Mouse (Mus musculus) adipocyte (in vitro differentiated cells): ENCODE measurements around the gene Cep57l1.
"Not testable (repeated sequence)": the region's sequence is repeated elsewhere in the genome, so short reads cannot be mapped to it uniquely, and the experiment has no call there.

Source experiments
- DNase-seq: peaks from one replicate; pipeline ENCODE4 v3.0.0-alpha.2; 2016; ENCODE audit warnings: low spot score

Gene Cep57l1

DNA sequence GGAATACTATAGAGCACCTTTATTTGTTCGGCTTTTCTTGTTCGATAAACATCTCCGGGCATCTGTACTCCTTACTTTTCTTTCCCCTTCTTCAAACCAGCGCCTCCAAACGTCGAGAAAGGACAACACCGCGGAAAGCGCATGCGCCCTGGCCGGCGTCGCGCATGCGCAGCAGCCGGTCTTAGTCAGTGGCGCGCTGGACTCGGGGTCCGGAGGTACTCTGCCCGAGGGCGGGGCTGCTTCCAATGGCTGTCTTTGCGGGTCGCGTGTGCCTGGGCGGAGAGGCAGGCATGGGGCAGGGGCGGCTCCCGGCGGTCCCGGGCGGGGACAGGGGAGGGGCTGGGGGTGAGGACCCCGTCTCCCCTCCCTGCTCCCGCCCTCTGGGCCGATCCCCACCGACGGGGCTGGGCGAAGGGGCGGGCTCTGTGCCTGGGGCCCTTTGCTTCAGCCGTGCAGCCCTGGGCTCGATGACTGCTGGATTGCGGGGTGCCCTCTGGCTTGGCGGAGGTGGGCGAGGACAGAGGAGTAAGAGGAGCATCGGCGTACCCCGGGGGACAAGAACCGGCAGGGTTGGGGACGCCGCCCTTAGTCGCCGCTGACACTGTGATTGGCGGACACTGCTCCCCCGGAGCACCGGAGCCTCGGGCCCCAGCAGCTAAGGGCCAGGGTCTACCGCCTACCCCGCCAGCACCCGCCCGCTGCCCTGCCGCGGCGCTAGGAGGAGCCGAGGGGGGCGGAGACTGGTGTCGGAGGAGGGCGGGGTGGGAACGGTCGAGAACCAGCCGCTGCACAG is at the start of gene Cep57l1, which contains the start of gene Sesn1:
Gene Cep57l1, minus strand, starts transcription at position 101 of the 793 bp plus-strand sequence.
Gene Sesn1, plus strand, starts transcription at position 165 of the 793 bp plus-strand sequence.
- DNase-seq = peak; percentile 97

DNA sequence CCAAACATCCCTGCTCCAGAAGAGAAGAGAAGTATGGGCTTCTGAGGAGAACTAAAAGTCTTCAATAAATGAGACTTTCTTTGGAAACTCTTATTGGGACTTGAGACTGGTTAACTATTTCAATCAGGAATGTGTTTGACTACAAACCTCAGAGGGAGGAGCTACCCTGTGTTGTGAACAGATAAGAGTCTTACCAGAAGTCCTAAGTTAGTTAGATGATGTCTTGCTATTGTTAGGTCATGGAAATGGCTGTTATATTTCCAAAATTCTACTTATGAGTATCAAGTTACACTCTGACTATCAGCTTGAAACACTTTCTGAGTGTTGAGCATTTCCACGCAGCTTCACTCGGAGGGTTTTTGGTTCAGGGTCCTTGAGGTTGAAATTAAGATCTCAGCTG is 39.0 kb upstream of the Cep57l1 start:
- DNase-seq = no peak

GRCm38 (mm10) chr10:41847737-41848136 is 38.1 kb upstream of the Cep57l1 start:
- no peak for DNase-seq

- DNase-seq = no peak
Observed at GRCm38 (mm10) chr10:41838911-41839310, 29.2 kb upstream of the Cep57l1 start.

- no peak for DNase-seq
Observed at GRCm38 (mm10) chr10:41834131-41834530, 24.5 kb upstream of the Cep57l1 start.

DNA sequence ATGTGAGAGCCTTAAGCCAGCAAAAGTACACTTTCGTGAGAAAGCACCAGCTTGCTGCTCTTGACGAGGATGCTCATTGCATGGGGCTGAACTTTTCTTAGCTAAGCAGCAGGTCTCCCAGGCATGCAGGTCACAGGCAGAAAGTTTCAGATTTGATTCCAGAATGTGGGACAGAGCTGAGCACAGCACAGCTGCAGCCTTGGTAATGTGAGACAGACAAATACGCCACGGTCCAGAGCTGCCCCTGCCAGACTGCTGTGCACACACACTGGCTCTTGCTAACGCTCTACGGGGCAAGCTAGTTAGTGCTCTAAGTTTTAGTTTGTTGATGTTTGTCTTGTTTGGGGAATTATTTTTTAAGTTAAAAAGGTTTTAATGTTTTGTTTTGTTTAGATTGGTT is 22.5 kb upstream of the Cep57l1 start:
- DNase-seq = no peak

GRCm38 (mm10) chr10:41830851-41831522 is 21.3 kb upstream of the Cep57l1 start:
- DNase-seq = peak; percentile 79

DNA sequence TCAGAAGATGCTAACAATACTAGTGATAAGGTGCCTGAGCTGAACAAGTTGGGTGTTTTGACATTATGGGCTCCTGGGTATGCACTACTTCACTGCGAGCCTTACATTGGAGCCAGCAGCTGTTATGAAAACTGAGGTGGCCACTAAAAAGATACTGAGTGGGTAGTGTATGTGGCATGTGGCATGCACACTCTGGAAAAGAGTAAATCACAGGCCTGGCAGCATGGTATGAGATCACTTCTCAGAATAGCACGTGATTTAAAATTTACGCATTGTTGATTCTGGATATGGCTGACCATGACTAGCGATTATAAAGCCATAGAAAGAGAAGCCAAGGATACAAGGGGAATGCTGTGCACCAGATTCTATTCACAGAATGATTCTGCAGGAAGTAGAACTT is 20.8 kb upstream of the Cep57l1 start:
- no peak for DNase-seq

GRCm38 (mm10) chr10:41829980-41830379 is 20.3 kb upstream of the Cep57l1 start:
- DNase-seq = no peak

GRCm38 (mm10) chr10:41829191-41829590 is 19.5 kb upstream of the Cep57l1 start:
- no peak for DNase-seq

- DNase-seq = no peak
Observed at GRCm38 (mm10) chr10:41827784-41828183, 18.1 kb upstream of the Cep57l1 start.

GRCm38 (mm10) chr10:41826526-41827116 is 16.9 kb upstream of the Cep57l1 start:
- no peak for DNase-seq

- no peak for DNase-seq
Observed at GRCm38 (mm10) chr10:41825996-41826395, 16.3 kb upstream of the Cep57l1 start.

DNA sequence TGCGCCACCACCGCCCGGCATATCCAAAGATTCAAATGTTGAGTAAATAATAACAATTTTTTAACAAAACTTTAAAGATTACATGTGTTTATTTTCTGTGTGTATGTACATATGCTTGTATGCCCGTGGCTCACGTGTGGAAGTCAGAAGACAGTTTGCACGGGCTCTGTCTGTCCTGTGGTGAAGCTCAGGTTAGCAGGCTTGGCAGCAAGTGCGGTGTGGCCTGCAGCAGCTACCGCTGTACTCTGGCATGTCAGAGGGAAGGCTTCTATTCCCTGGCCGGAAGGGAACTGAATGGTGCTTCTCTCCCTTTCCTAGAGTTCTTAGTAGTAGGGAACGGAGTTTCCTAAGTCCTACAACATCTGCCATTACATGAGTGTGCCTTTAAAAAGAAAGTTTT is 15.4 kb upstream of the Cep57l1 start:
- no peak for DNase-seq

- DNase-seq = no peak
Observed at GRCm38 (mm10) chr10:41823916-41824315, 14.2 kb upstream of the Cep57l1 start.

DNA sequence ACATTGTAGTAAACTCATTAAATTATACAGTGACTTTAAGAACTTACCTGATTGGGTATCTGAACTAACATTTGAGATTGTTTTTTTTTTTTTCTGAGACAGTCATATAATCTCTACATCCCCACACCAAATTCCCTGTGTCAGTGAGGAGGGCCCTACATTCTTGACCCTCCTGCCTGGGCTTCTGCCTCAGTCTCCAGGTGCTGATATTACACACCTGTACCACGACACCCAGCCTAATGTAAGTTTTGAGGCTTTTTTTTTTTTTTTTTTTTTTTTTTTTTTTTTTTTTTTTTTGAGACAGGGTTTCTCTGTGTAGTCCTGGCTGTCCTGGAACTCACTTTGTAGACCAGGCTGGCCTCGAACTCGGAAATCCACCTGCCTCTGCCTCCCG is 13.6 kb upstream of the Cep57l1 start:
- DNase-seq = not testable (repeated sequence)

GRCm38 (mm10) chr10:41822573-41823281 is 13.1 kb upstream of the Cep57l1 start:
- no peak for DNase-seq

DNA sequence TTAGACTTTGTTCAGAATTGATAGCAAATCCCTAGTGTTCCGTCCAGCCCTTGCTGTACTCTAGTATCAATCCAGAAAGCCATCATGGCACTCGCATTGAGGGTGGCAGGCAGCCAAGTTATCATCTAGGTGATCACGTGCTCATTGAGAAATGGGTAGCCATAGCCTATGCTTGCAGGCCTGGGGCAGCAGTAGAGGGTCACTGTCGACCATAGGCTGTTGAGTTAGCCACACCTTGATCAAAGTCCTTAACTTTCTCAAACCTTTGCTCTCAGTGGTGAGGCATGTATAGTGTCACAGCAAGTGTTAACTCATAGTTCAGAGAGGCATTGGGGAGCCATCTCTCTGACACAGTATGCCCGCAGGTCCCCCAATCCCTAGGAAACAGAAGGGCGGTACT is 11.5 kb upstream of the Cep57l1 start:
- no peak for DNase-seq

DNA sequence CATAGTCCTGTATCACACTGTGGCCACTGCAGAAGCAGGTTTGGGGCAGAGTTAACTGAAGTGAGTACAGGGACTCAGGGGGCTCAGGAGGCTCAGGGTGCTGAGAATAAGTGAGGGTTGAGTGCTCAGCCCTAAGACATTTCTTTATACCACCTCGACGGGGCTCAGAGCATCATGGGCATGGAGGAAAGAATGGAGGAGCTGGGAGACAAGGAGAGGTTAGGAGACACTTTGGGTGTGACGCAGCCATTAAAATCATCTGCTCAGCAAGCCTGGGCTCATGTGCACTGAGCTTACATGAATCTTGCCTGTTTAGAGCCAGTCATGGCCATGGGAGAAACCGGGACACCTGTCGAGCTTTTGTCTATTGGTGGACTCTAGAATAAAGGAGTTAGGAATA is 10.7 kb upstream of the Cep57l1 start:
- no peak for DNase-seq

DNA sequence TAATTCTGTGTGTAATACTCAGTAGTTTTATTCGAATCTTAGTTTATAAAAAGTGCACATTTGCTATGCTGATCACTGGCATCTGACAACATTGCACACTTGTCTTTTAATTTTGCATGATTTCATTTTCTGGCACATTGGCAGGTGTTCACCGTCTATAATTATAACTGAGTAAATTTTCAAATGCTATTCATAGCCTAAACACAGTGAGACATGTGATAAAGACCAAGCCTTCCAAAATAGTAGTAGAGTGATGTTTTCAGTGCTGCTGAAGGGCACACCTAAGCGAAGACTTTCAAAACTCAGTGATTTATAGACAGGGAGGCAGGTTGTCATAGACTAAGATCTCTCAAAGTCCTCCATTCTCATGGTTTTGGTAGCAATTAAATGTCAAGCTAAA is 9.6 kb upstream of the Cep57l1 start:
- DNase-seq = no peak

DNA sequence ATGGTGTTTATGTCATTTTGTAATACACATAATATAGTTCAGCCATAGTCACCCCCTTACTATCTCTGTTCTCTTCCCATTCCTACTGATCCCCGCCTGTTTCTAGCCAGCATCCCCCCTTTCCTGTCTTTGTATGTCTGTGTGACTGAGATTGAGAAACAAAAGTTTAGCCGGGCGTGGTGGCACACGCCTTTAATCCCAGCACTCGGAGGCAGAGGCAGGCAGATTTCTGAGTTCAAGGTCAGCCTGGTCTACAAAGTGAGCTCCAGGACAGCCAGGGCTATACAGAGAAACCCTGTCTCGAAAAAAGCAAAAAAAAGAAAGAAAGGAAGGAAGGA is 9.0 kb upstream of the Cep57l1 start:
- not testable (repeated sequence) for DNase-seq

GRCm38 (mm10) chr10:41818036-41818732 is 8.5 kb upstream of the Cep57l1 start:
- no peak for DNase-seq
